Mouse (Mus musculus) fibroblast of lung, adult 2 months (primary cell): ENCODE measurements at regions not wholly inside any gene's neighbourhood (a gene's known extent, or its start where the extent isn't known, plus 50 kb on each side); places are given as distances from the start of the nearest gene placed in this dataset.

Source experiments
- DNase-seq: peaks from one replicate; pipeline ENCODE4 v3.0.0-alpha.2; 2011; ENCODE audit warnings: low read depth

DNA sequence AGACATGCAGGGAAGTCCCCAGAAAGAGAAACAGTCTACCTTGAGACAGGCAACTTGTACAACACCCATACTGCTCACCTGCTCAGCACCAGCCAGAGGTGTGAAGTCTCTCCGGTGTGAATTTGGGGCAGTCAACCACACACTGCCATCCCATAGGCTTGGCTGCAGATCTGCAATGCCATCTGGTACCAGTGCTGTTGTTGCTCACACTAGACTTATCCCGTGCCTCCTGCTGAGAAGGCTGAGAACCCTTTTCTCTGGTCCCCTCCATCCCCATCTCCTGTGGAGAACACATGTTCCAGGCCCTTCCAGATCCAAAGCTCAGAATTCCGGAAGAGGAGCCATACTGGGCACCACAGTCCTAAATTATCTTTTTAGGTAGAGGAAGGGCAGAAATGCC lies 71.3 kb downstream of the Ets2 start:
- DNase-seq = no peak
